Mouse (Mus musculus): ENCODE results near the gene 4933415A04Rik.

Gene 4933415A04Rik

GRCm38 (mm10) chr11:43575376-43576151 lies 11.3 kb upstream of the 4933415A04Rik start:
- DNase-seq: peak; percentile 28

- no peak for DNase-seq
These were observed 8.9 kb upstream of the 4933415A04Rik start for GRCm38 (mm10) chr11:43577713-43578478.

GRCm38 (mm10) chr11:43585211-43586005 lies 1.4 kb upstream of the 4933415A04Rik start:
- DNase-seq: no peak

- no peak for DNase-seq
These were observed 2.8 kb downstream of the 4933415A04Rik start for GRCm38 (mm10) chr11:43589530-43590072.

GRCm38 (mm10) chr11:43601440-43601839 lies 14.6 kb downstream of the 4933415A04Rik start, which contains the start of gene Fabp6:
Gene Fabp6, minus strand, starts transcription at chr11:43601540.
- DNase-seq: no peak

GRCm38 (mm10) chr11:43604207-43604606 lies 17.4 kb downstream of the 4933415A04Rik start:
- DNase-seq: no peak

GRCm38 (mm10) chr11:43604891-43605290 lies 18.1 kb downstream of the 4933415A04Rik start:
- DNase-seq: no peak

GRCm38 (mm10) chr11:43605859-43606258 lies 19.0 kb downstream of the 4933415A04Rik start:
- DNase-seq: no peak

- no peak for DNase-seq
These were observed 21.6 kb downstream of the 4933415A04Rik start for GRCm38 (mm10) chr11:43608440-43608839.

GRCm38 (mm10) chr11:43610006-43610661 lies 23.3 kb downstream of the 4933415A04Rik start:
- no peak for DNase-seq

- DNase-seq: no peak
These were observed 23.8 kb downstream of the 4933415A04Rik start for GRCm38 (mm10) chr11:43610662-43611033.

- DNase-seq: peak; percentile 89
These were observed 26.1 kb downstream of the 4933415A04Rik start for GRCm38 (mm10) chr11:43612834-43613488.

- peak; percentile 31 for DNase-seq
These were observed 31.1 kb downstream of the 4933415A04Rik start for GRCm38 (mm10) chr11:43617924-43618323.

- DNase-seq: no peak
These were observed 31.6 kb downstream of the 4933415A04Rik start for GRCm38 (mm10) chr11:43618403-43618802.

GRCm38 (mm10) chr11:43621769-43622168 lies 34.9 kb downstream of the 4933415A04Rik start:
- no peak for DNase-seq

- no peak for DNase-seq
These were observed 37.5 kb downstream of the 4933415A04Rik start for GRCm38 (mm10) chr11:43624341-43624740.

- peak; percentile 57 for DNase-seq
These were observed 39.6 kb downstream of the 4933415A04Rik start for GRCm38 (mm10) chr11:43626300-43626926.

- DNase-seq: no peak
These were observed 40.2 kb downstream of the 4933415A04Rik start for GRCm38 (mm10) chr11:43626927-43627645.

- no peak for DNase-seq
These were observed 44.8 kb downstream of the 4933415A04Rik start for GRCm38 (mm10) chr11:43631645-43632044.

GRCm38 (mm10) chr11:43632566-43632965 lies 45.7 kb downstream of the 4933415A04Rik start:
- DNase-seq: no peak
